Mouse (Mus musculus): Measurements from ENCODE around the gene Bbs10. TPM values are rescaled to one million over a fixed set of nuclear protein-coding genes. Genes with fewer than 3 reads are reported as not detected.
A peak's percentile ranks its signal among the peaks of the same experiment; 100 is the strongest.

Bbs10 gene
- polyA plus RNA-seq, 1 experiment, result 6.8 TPM

- Histone ChIP-seq H3K36me3 (ENCODE audit: control insufficient read depth, insufficient read depth, low read length) (no peaks in the 10 kb centered on the region), H3K27ac (ENCODE audit: control insufficient read depth, insufficient read depth, low read depth, low read length) (no peak overlapping the region), H3K4me3 (ENCODE audit: control insufficient read depth, low read depth, low read length) (no peak overlapping the region), H3K27me3 (ENCODE audit: control insufficient read depth, insufficient read depth, low read length) (no peaks in the 10 kb centered on the region), H3K4me1 (ENCODE audit: control insufficient read depth, insufficient read depth, low read length) (no peaks in the 10 kb centered on the region)
- TF ChIP-seq CTCF (IDR thresholded peaks at IDR 0.05; ENCODE audit: control insufficient read depth, insufficient read depth, insufficient replicate concordance, low read depth, low read length) (no peak), POLR2A (IDR thresholded peaks at IDR 0.05; ENCODE audit: control insufficient read depth, low read depth, low read length) (no peak)
Observed at GRCm38 (mm10) chr10:111320579-111320978, 22.1 kb downstream of the Bbs10 start.

- H3K4me3 ChIP-seq (ENCODE audit: control insufficient read depth, low read depth, low read length), result no peak overlapping the region
- TF ChIP-seq CTCF (IDR thresholded peaks at IDR 0.05; ENCODE audit: control insufficient read depth, insufficient read depth, insufficient replicate concordance, low read depth, low read length) (no peak), POLR2A (IDR thresholded peaks at IDR 0.05; ENCODE audit: control insufficient read depth, low read depth, low read length) (no peak)
- H3K27me3 ChIP-seq (ENCODE audit: control insufficient read depth, insufficient read depth, low read length), result no peaks in the 10 kb centered on the region
- no peaks in the 10 kb centered on the region for H3K4me1 ChIP-seq (ENCODE audit: control insufficient read depth, insufficient read depth, low read length)
- no peak overlapping the region for H3K27ac ChIP-seq (ENCODE audit: control insufficient read depth, insufficient read depth, low read depth, low read length)
- no peaks in the 10 kb centered on the region for H3K36me3 ChIP-seq (ENCODE audit: control insufficient read depth, insufficient read depth, low read length)
Observed at GRCm38 (mm10) chr10:111327957-111328356, 29.5 kb downstream of the Bbs10 start.

GRCm38 (mm10) chr10:111329326-111329725 is 30.8 kb downstream of the Bbs10 start:
- Histone ChIP-seq H3K4me3 (ENCODE audit: control insufficient read depth, low read depth, low read length) (no peak overlapping the region), H3K27me3 (ENCODE audit: control insufficient read depth, insufficient read depth, low read length) (no peaks in the 10 kb centered on the region), H3K27ac (ENCODE audit: control insufficient read depth, insufficient read depth, low read depth, low read length) (no peak overlapping the region), H3K36me3 (ENCODE audit: control insufficient read depth, insufficient read depth, low read length) (no peaks in the 10 kb centered on the region), H3K4me1 (ENCODE audit: control insufficient read depth, insufficient read depth, low read length) (no peaks in the 10 kb centered on the region)
- TF ChIP-seq CTCF (IDR thresholded peaks at IDR 0.05; ENCODE audit: control insufficient read depth, insufficient read depth, insufficient replicate concordance, low read depth, low read length), result no peak
- no peak for TF ChIP-seq POLR2A (IDR thresholded peaks at IDR 0.05; ENCODE audit: control insufficient read depth, low read depth, low read length)

GRCm38 (mm10) chr10:111334902-111335301 is 36.4 kb downstream of the Bbs10 start:
- TF ChIP-seq CTCF (IDR thresholded peaks at IDR 0.05; ENCODE audit: control insufficient read depth, insufficient read depth, insufficient replicate concordance, low read depth, low read length) (no peak), POLR2A (IDR thresholded peaks at IDR 0.05; ENCODE audit: control insufficient read depth, low read depth, low read length) (no peak)
- Histone ChIP-seq H3K27me3 (ENCODE audit: control insufficient read depth, insufficient read depth, low read length) (no peaks in the 10 kb centered on the region), H3K4me1 (ENCODE audit: control insufficient read depth, insufficient read depth, low read length) (peaks cover 3% of the 10 kb centered on the region; the same call in 1 of the 2 replicates), H3K27ac (ENCODE audit: control insufficient read depth, insufficient read depth, low read depth, low read length) (no peak overlapping the region), H3K4me3 (ENCODE audit: control insufficient read depth, low read depth, low read length) (no peak overlapping the region), H3K36me3 (ENCODE audit: control insufficient read depth, insufficient read depth, low read length) (no peaks in the 10 kb centered on the region)

GRCm38 (mm10) chr10:111335517-111336352 is 37.3 kb downstream of the Bbs10 start:
- Histone ChIP-seq H3K27me3 (ENCODE audit: control insufficient read depth, insufficient read depth, low read length) (no peaks in the 10 kb centered on the region), H3K4me3 (ENCODE audit: control insufficient read depth, low read depth, low read length) (peak overlapping the region; percentile 14), H3K36me3 (ENCODE audit: control insufficient read depth, insufficient read depth, low read length) (no peaks in the 10 kb centered on the region), H3K27ac (ENCODE audit: control insufficient read depth, insufficient read depth, low read depth, low read length) (no peak overlapping the region), H3K4me1 (ENCODE audit: control insufficient read depth, insufficient read depth, low read length) (peaks cover 3% of the 10 kb centered on the region; the same call in 1 of the 2 replicates)
- no peak for TF ChIP-seq POLR2A (IDR thresholded peaks at IDR 0.05; ENCODE audit: control insufficient read depth, low read depth, low read length)
- TF ChIP-seq CTCF (IDR thresholded peaks at IDR 0.05; ENCODE audit: control insufficient read depth, insufficient read depth, insufficient replicate concordance, low read depth, low read length), result no peak

GRCm38 (mm10) chr10:111336353-111336713 is 37.9 kb downstream of the Bbs10 start:
- no peaks in the 10 kb centered on the region for H3K27me3 ChIP-seq (ENCODE audit: control insufficient read depth, insufficient read depth, low read length)
- peaks cover 3% of the 10 kb centered on the region; the same call in 1 of the 2 replicates for H3K4me1 ChIP-seq (ENCODE audit: control insufficient read depth, insufficient read depth, low read length)
- no peak overlapping the region for H3K4me3 ChIP-seq (ENCODE audit: control insufficient read depth, low read depth, low read length)
- no peaks in the 10 kb centered on the region for H3K36me3 ChIP-seq (ENCODE audit: control insufficient read depth, insufficient read depth, low read length)
- H3K27ac ChIP-seq (ENCODE audit: control insufficient read depth, insufficient read depth, low read depth, low read length), result no peak overlapping the region
- no peak for TF ChIP-seq POLR2A (IDR thresholded peaks at IDR 0.05; ENCODE audit: control insufficient read depth, low read depth, low read length)
- no peak for TF ChIP-seq CTCF (IDR thresholded peaks at IDR 0.05; ENCODE audit: control insufficient read depth, insufficient read depth, insufficient replicate concordance, low read depth, low read length)

- TF ChIP-seq CTCF (IDR thresholded peaks at IDR 0.05; ENCODE audit: control insufficient read depth, insufficient read depth, insufficient replicate concordance, low read depth, low read length) (no peak), POLR2A (IDR thresholded peaks at IDR 0.05; ENCODE audit: control insufficient read depth, low read depth, low read length) (no peak)
- H3K27ac ChIP-seq (ENCODE audit: control insufficient read depth, insufficient read depth, low read depth, low read length), result no peak overlapping the region
- peaks cover 3% of the 10 kb centered on the region; the same call in 1 of the 2 replicates for H3K4me1 ChIP-seq (ENCODE audit: control insufficient read depth, insufficient read depth, low read length)
- no peaks in the 10 kb centered on the region for H3K36me3 ChIP-seq (ENCODE audit: control insufficient read depth, insufficient read depth, low read length)
- no peak overlapping the region for H3K4me3 ChIP-seq (ENCODE audit: control insufficient read depth, low read depth, low read length)
- no peaks in the 10 kb centered on the region for H3K27me3 ChIP-seq (ENCODE audit: control insufficient read depth, insufficient read depth, low read length)
Observed at GRCm38 (mm10) chr10:111339296-111339695, 40.8 kb downstream of the Bbs10 start.
